Mouse (Mus musculus): ENCODE data around the gene Fto.

- TF ChIP-seq CTCF (conservative IDR thresholded peaks at IDR 0.05; ENCODE audit: low read length) (no peak), POU5F1 (IDR thresholded peaks at IDR 0.05; ENCODE audit: borderline replicate concordance, low read length) (no peak), NANOG (IDR thresholded peaks at IDR 0.05; ENCODE audit: borderline replicate concordance, low read length) (no peak)
Observed at GRCm38 (mm10) chr8:91534752-91535151, 221.4 kb downstream of the Fto start.
